Mouse (Mus musculus): ENCODE results near the gene Mpdz.
A peak's percentile ranks its signal among the peaks of the same experiment; 100 is the strongest.

The Mpdz gene

DNA sequence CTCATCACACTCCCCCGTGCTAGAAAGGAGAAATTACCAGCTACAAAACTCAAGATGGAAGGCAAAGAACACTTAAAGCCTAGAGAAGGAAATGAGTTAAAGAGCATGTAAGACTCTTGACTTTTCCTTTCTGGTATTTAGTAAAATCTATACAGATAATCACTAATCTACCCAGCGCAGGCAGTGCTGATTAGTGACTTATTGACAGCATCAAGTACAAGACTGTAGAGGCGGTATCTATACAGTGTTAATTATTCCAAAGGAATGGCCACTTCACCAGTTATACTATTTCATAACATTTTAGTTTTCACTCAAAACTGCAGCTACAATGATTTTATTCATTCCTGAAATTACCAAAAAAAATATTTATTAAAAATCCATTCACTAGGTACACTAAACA, 49.7 kb downstream of the Mpdz start:
- no peak for DNase-seq (ENCODE audit: low spot score in 2 of 2)

DNA sequence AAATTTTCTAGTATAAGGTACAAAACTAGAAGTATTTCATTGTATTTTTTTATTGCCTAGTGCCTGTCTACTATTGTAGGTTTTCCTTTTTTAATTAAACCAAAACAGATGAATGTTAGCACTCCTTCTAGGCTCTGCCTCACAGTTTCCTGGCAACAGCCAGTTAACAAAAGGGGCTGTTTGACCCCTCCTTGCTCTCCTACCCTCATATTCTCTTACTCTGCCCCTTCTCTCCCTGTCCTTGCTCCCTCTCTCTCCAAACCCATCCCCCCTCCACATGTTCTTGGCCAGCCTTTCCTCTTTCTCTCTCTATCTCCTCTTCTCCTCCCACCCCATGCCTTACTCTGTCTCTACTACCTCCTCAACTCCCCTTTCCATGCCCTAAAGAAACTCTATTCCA, 53.4 kb downstream of the Mpdz start:
- DNase-seq (ENCODE audit: low spot score in 2 of 2): no peak

GRCm38 (mm10) chr4:81387644-81388043, 55.0 kb downstream of the Mpdz start:
- no peak for DNase-seq (ENCODE audit: low spot score in 2 of 2)

- no peak for DNase-seq (ENCODE audit: low spot score in 2 of 2)
These were observed 70.3 kb downstream of the Mpdz start for GRCm38 (mm10) chr4:81372355-81372754.

- no peak for DNase-seq (ENCODE audit: low spot score in 2 of 2)
These were observed 91.2 kb downstream of the Mpdz start for GRCm38 (mm10) chr4:81351368-81351767.

DNA sequence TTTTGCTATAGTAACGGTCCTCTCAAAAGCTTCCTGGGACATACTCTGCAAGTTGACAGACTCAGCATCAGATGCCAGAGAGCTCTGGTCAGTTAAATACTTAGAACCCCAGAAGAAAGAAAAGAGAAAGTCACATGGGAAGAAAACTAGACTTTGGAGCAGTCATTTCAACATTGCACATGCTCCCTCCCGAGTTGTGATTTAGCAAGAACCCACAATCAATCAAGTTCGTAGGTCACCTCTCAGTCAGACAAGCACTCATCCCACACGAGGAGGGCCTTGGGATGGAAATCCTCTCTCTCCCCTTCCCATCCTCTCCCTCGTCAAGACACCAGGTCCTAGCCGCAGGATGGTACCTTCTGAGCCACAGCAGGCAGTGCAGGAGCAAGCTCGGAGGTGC, 94.0 kb downstream of the Mpdz start:
- no peak for DNase-seq (ENCODE audit: low spot score in 2 of 2)

DNA sequence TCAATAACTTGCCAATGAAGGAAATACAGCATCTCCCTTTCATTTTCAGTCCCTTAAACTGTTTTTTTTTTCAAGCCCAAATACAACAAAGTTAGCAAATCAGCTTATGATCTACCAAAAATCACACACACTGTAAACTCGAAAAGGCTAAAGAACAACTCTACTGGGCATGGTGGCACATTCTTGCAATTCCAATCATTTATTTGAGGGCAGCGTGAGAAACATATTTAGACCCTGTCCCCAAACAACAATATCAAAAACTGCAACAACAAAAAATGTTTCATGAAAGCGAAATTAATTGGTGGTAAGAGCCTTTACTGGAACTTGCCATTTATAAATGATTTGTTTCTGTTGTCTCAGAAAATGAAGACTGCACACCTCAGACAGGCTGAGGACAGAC, 97.5 kb downstream of the Mpdz start:
- no peak for DNase-seq (ENCODE audit: low spot score in 2 of 2)

- no peak for DNase-seq (ENCODE audit: low spot score in 2 of 2)
These were observed 109.0 kb downstream of the Mpdz start for GRCm38 (mm10) chr4:81333628-81333991.

DNA sequence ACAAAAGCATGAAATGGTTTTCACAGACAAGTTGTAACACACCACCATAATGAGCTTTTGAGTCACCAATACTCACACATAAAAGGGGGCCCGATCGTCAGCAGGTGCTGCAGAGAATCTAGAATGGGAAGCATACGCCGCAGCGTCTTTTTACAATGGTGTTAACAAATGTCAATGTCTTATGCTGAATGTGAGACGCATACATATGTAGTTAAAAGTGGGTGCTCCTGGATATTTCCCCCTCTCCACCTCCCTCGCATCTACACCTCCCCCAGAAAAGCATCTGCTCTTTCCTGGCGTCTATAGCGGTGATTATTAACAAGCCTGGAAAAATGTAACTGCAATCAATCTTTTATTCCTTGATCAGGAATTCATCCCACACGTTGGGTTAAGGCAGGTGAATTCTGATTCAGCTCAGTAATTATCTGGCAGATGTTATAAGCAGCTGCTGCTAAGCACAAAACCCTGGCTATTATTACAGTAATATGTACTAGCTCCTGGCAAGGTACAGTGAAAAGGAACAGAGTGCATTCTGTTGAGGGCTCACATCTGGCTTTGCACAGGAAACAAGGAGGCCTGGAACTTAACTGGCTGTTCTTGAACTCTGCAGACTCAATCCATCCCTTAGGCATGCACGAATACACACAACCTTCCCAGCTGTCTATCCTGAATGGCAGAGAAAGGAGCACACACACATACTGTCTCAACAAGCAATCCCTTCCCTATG, 109.6 kb downstream of the Mpdz start:
- peak; percentile 50 to 69 for DNase-seq (ENCODE audit: low spot score in 2 of 2)

GRCm38 (mm10) chr4:81332439-81332841, 110.2 kb downstream of the Mpdz start:
- DNase-seq (ENCODE audit: low spot score in 2 of 2): no peak

- no peak for DNase-seq (ENCODE audit: low spot score in 2 of 2)
These were observed 114.9 kb downstream of the Mpdz start for GRCm38 (mm10) chr4:81327694-81328093.

GRCm38 (mm10) chr4:81323853-81324252, 118.8 kb downstream of the Mpdz start:
- no peak for DNase-seq (ENCODE audit: low spot score in 2 of 2)

GRCm38 (mm10) chr4:81322232-81322631, 120.4 kb downstream of the Mpdz start:
- DNase-seq (ENCODE audit: low spot score in 2 of 2): no peak

DNA sequence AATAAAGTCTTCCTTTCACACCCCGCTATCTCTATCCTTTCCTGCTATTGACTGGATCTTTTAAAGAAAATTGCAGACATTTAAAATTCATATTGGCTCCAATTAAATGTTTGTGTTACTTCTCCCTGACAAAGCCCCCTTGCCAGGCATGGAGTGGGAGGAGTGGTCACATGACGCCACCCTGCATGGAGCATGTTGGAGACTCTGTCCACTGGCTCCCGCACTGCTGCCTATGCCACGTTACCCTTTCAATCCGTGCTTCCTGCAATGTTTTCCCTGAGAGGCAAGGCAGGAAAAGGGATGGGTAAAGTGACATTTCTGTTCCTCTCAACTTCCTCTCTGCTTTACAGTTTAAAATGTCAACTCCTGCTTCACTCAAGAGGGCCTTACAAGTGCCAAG, 128.0 kb downstream of the Mpdz start:
- no peak for DNase-seq (ENCODE audit: low spot score in 2 of 2)

GRCm38 (mm10) chr4:81313246-81313645, 129.4 kb downstream of the Mpdz start:
- DNase-seq (ENCODE audit: low spot score in 2 of 2): no peak

GRCm38 (mm10) chr4:81310168-81310474, 132.5 kb downstream of the Mpdz start:
- no peak for DNase-seq (ENCODE audit: low spot score in 2 of 2)

DNA sequence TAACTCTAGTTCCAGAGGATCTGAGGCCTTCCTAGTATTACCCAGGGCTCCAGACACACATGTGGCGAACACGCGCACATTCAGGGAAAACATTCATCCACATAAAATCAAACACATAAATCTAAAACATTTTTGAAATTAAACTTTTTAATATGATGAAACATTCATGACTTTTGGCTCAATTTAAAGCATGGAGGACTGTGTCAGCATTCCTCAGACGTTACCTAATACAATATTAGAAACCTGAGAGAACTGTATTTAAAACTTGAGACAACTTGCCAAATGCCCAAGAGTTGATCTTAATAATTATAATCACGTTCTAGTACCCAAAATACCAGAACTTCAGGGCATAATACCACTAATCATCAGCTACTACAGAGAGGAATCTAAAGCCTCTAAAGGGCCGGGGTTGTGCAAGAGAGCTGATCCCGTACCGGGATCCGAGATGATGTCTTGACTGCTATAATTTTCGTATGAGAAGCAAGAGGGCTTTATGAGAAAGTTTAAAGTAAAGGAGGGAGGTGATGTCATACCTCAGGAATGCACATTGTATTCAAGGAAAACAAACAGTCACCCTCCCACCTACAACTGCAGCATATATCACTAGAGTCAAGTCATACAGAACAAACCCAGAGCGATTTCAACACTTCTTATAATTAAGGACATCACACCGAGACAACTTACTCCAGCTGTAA, 133.0 kb downstream of the Mpdz start:
- DNase-seq (ENCODE audit: low spot score in 2 of 2): no peak

- DNase-seq (ENCODE audit: low spot score in 2 of 2): no peak
These were observed 134.9 kb downstream of the Mpdz start for GRCm38 (mm10) chr4:81307596-81308265.

DNA sequence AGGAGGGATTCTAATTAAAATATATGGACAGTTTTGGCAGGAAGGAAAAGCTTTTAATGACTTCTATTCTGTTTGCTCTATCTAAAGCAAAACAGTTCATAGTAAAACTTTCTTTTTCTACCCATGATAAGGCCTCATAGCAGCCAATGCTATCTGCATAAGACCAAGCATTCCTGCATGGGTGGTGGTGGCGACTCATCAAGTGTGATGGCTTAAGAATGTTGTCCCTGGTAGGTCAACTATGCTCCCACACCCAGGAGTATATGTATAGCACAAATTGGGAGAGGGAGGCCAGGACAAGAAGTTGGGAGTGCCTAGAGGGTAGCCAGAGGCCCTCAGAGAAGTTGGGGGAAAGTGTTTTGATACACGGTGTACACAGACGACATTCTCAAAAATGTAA, 140.6 kb downstream of the Mpdz start:
- DNase-seq (ENCODE audit: low spot score in 2 of 2): no peak

- DNase-seq (ENCODE audit: low spot score in 2 of 2): no peak
These were observed 144.2 kb downstream of the Mpdz start for GRCm38 (mm10) chr4:81298384-81298783.

DNA sequence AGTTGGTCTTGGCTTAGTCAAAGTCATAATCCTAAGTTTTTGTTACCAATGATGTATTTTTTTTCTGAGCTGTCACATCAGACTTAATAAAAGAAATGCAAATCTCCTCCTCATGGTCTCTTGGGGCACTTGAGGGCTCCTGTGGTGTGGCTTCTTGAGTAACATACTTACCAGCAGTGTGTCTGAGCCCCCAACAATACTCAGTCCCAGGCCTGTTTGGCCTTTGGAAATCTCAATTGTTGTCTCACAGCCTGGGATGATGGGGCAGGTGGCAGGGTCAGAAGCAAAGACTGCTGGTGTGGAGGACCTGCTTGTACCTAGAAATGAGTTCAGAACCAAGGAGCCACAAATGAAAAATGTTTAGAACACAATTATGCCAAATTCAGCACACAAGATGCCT, 149.3 kb downstream of the Mpdz start:
- no peak for DNase-seq (ENCODE audit: low spot score in 2 of 2)

DNA sequence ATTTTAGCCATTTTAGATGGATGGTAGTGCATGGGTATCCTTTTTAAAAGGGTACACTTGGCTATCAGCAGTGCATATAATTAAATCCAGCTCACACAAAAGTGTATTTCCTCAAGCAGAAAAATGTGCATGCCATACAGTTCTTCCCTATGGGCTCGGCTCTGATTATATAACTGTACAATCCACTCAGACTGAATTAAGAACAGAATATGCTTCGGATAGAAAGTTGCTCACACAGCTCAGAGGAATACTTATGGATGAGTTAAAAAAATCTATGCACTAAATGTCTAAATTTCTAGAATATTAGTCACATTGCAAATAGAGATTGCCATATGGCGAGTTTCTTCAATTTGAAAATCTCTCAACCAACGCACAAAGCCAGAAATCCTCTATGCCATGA, 157.1 kb downstream of the Mpdz start:
- DNase-seq (ENCODE audit: low spot score in 2 of 2): no peak

DNA sequence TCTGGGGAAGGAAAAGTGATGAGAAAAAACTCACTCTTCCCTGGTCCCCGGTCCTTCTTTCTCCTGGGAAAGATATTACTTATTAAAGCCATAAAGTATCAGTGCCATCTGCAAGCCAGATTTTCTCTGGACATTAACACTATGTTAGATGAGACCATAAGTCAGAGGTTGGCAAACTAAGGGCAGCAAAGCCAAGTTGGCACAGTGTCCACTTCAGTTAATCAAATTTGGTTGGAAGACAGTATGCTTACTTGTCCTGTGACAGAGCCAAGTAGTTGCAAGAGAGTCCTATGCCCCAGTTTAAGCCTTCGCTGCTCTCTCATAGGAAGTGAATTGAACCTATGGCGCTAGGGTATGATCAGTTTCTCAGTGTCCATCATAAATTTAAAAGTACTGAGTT, 159.0 kb downstream of the Mpdz start:
- no peak for DNase-seq (ENCODE audit: low spot score in 2 of 2)
